Mouse (Mus musculus) lung, embryonic 16.5 days (tissue): ENCODE data around the gene Cdyl. TPM values are rescaled to one million over a fixed set of nuclear protein-coding genes. Genes with fewer than 3 reads are reported as not detected.

Experiments
- ATAC-seq: fragments of 200-750 bp; cut with Nextera tagmentation; 2 replicates; pipeline ENCODE4 v1.8.0; 2017; ENCODE audit warnings: low read depth, mild to moderate bottlenecking, moderate library complexity
- H3K27ac ChIP-seq: fragments of 300-500 bp; sonication (generic); 2 replicates; pipeline ENCODE4 v1.5.1; 2014; ENCODE audit warnings: mild to moderate bottlenecking, control low read depth, low read length
- H3K27me3 ChIP-seq: fragments of 300-500 bp; sonication (generic); 2 replicates; pipeline ENCODE4 v1.6.1; 2014; ENCODE audit warnings: low read depth, low read length, mixed read lengths; ENCODE audit not compliant: control insufficient read depth, insufficient read depth
- H3K36me3 ChIP-seq: fragments of 300-500 bp; sonication (generic); 2 replicates; pipeline ENCODE4 v1.6.1; 2014; ENCODE audit warnings: low read length; ENCODE audit not compliant: control insufficient read depth, insufficient read depth
- H3K4me1 ChIP-seq: fragments of 300-500 bp; sonication (generic); replicated peaks from 2 replicates; pipeline ENCODE4 v1.6.1; 2014; ENCODE audit warnings: low read length, mixed read lengths; ENCODE audit not compliant: control insufficient read depth, insufficient read depth
- H3K4me2 ChIP-seq: fragments of 300-500 bp; sonication (generic); 2 replicates; pipeline ENCODE4 v1.6.1; 2014; ENCODE audit warnings: low read depth, low read length, control low read depth
- H3K4me3 ChIP-seq: fragments of 300-500 bp; sonication (generic); 2 replicates; pipeline ENCODE4 v1.5.1; 2014; ENCODE audit warnings: mild to moderate bottlenecking, low read length, control low read depth
- H3K9ac ChIP-seq: fragments of 300-500 bp; sonication (generic); 2 replicates; pipeline ENCODE4 v1.6.1; 2014; ENCODE audit warnings: low read length, control low read depth
- H3K9me3 ChIP-seq: fragments of 300-500 bp; sonication (generic); 2 replicates; pipeline ENCODE4 v1.6.1; 2016; ENCODE audit warnings: low read length; ENCODE audit not compliant: control insufficient read depth
- WGBS: fragments of 180-500 bp; shearing (Covaris S2); extraction: QIAGEN DNeasy Blood & Tissue Kit; methylation state at CpG from one replicate; pipeline ENCODE4 v1.1.7; 2014; 5-methylcytosine and 5-hydroxymethylcytosine counted together
- polyA plus RNA-seq: library from polyadenylated mRNA; unstranded; fragments of >200 nt; fragmentation: Nextera tagmentation; extraction: Ambion mirVana; gene quantifications from 2 replicates; pipeline ENCODE4 v1.2.1, GENCODE M21; 2015

Gene Cdyl
- polyA plus RNA-seq, 1 experiment from 2014 or later: 7.4 TPM

DNA sequence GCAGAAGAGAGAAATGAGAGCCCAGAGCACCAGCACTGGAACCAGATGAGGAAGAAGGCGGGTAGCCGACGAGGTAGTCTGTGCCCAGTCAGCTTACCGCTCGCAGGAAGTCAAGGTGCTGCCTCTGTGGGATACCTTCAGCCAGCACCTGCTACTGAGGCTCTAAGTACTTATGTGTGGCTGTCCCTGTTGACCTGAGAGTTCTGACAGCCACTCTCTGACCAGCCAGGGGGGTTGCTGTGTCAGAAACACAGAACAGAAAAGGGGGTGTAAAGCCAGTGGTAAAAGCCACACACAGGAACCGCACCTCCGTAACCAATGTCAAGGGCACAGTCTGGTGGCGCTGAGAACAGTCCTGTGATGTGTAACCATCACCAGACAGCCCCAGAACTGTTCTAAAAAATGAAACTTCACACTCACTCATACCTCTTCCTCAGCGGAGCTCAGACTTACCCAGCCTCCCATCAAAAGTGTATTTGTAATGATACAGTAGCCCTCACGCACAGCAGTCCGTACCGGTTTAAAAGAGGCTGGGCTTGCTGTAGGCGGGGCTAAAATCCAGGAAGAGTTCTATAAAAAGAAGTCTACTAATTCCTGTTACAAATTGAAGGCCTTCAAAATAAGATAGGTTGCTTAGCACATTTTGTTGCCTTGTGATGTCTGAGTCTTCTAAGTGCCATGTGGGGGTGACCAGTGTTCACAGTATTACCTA, 138.3 kb downstream of the Cdyl start:
- H3K9me3 ChIP-seq: no peaks in the 10 kb centered on the region
- no peaks in the 10 kb centered on the region for H3K36me3 ChIP-seq
- peaks cover 3% of the 10 kb centered on the region for H3K4me1 ChIP-seq
- no peak for ATAC-seq
- no peak overlapping the region for H3K4me2 ChIP-seq
- H3K27ac ChIP-seq: no peak overlapping the region
- no peak overlapping the region for H3K9ac ChIP-seq
- WGBS: 77% methylated on average over 13 of the region's 13 CpGs
- no peaks in the 10 kb centered on the region for H3K27me3 ChIP-seq
- no peak overlapping the region for H3K4me3 ChIP-seq

DNA sequence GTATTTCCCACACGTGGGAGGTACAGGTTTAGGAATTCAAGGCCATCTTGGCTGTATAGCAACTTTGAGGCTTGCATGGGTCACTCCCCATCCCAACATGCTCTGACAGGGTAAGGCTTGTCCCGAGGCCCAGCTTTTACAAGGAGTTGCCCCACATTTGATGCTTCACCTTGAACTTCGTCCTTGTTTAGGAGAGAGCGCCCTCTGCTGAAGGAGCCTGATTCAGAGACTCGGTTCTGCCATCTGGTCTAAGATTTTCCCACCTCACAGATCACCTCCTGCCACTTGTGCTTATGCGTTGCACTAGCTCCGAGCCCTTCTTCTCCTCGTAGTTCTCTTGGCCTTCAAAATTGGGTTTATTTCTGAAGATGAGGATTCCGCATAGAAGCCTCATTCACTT, 139.0 kb downstream of the Cdyl start:
- H3K9me3 ChIP-seq: no peaks in the 10 kb centered on the region
- H3K27ac ChIP-seq: no peak overlapping the region
- no peak overlapping the region for H3K4me3 ChIP-seq
- no peak overlapping the region for H3K4me2 ChIP-seq
- peaks cover 3% of the 10 kb centered on the region for H3K4me1 ChIP-seq
- ATAC-seq: 0 out of 2 replicates have a peak, but pooled peaks have one; percentile 26
- WGBS: 48% methylated on average over 9 of the region's 9 CpGs
- no peaks in the 10 kb centered on the region for H3K27me3 ChIP-seq
- H3K9ac ChIP-seq: no peak overlapping the region
- H3K36me3 ChIP-seq: no peaks in the 10 kb centered on the region

DNA sequence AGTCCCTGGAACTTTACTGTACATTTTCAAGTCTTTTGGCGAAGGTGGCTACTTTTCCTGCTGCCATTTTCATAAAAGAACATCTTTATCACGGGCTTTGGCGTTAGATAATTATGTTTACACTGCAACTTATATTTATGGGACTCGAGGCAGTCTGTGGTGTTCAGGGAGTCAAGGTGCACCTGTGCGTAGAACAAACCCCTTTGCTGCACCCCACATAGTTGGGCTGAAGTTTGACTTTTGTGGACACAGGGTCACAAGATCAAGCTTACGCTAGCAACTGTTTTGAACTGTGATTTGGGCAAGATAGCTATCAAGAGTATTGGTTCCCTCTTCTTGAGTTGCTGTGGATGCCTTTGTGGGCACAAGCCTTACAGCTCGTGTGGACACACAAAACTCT, 140.6 kb downstream of the Cdyl start:
- H3K4me2 ChIP-seq: no peak overlapping the region
- WGBS: 66% methylated on average over 7 of the region's 7 CpGs
- peaks cover 3% of the 10 kb centered on the region for H3K4me1 ChIP-seq
- no peaks in the 10 kb centered on the region for H3K36me3 ChIP-seq
- no peak for ATAC-seq
- H3K9me3 ChIP-seq: no peaks in the 10 kb centered on the region
- H3K27ac ChIP-seq: no peak overlapping the region
- H3K9ac ChIP-seq: no peak overlapping the region
- no peaks in the 10 kb centered on the region for H3K27me3 ChIP-seq
- H3K4me3 ChIP-seq: no peak overlapping the region

DNA sequence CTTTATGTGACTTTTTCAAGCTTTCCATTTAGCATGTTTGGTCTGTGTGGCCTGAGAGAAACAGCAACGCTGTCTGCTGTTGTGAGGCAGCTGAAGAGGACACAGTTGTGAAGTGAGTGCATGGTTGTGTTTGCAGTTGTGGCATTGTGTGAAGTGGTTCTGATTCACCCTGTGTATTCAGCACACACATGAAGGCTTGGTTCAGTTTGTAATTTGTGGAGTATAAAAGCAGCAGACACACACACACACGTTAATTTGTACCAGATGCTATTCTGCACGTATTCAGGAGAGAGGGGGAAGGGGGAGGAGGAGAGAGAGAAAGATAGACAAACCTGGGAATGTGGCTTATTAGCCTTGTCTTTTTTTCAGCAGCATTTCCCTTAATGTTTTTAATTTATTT, 146.1 kb downstream of the Cdyl start:
- H3K27ac ChIP-seq: no peak overlapping the region
- no peaks in the 10 kb centered on the region for H3K27me3 ChIP-seq
- H3K4me2 ChIP-seq: no peak overlapping the region
- H3K36me3 ChIP-seq: no peaks in the 10 kb centered on the region
- no peaks in the 10 kb centered on the region for H3K9me3 ChIP-seq
- no peaks in the 10 kb centered on the region for H3K4me1 ChIP-seq
- WGBS: 51% methylated on average over 3 of the region's 3 CpGs
- H3K9ac ChIP-seq: no peak overlapping the region
- ATAC-seq: no peak
- H3K4me3 ChIP-seq: no peak overlapping the region

DNA sequence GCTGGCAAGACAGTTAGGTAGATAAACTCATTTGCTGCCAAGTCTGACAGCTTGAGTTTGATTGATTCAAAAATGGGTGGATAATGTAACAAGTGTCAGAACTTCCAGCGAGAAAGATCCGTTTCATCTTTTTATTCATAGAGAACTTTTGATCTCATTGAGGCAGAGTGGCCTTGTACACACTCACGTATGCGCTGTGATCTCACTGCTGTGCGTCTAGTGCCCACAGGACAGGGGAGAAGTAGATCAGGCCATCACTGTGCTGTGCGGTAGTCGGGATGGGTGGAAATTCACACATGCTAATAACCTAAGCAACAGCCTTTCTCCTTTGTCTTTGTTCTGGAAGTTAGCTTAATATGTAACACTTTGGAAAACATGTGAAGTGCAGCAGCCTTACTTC, 146.5 kb downstream of the Cdyl start:
- Histone ChIP-seq H3K4me2 (no peak overlapping the region), H3K4me3 (no peak overlapping the region), H3K36me3 (no peaks in the 10 kb centered on the region), H3K9ac (no peak overlapping the region), H3K9me3 (no peaks in the 10 kb centered on the region), H3K27me3 (no peaks in the 10 kb centered on the region), H3K27ac (no peak overlapping the region), H3K4me1 (no peaks in the 10 kb centered on the region)
- 75% methylated on average over 7 of the region's 7 CpGs for WGBS
- no peak for ATAC-seq

DNA sequence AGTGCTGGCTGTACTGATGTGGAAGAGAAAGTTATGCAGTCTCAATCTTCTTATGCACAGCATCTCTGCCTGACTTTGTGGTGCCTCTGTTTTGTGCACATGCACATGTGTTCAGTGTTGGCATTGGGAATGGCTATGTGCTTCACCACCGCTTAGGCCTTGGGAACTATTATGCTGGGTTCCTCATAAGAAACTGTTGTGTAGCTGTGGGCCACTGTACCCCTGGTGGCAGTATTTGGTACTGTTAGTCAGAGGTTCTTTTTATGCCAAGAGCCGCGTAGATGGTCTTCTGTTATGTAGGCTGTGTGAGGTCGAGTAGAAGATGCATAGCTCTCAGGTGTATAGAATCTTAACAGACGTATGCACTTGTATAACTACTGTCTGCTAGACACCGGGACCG, 147.4 kb downstream of the Cdyl start:
- Histone ChIP-seq H3K36me3 (no peaks in the 10 kb centered on the region), H3K9ac (no peak overlapping the region), H3K27me3 (no peaks in the 10 kb centered on the region), H3K9me3 (no peaks in the 10 kb centered on the region), H3K4me3 (no peak overlapping the region), H3K4me2 (no peak overlapping the region), H3K4me1 (peaks cover 7% of the 10 kb centered on the region; the same call in 1 of the 2 replicates), H3K27ac (no peak overlapping the region)
- 92% methylated on average over 7 of the region's 7 CpGs for WGBS
- ATAC-seq: no peak

DNA sequence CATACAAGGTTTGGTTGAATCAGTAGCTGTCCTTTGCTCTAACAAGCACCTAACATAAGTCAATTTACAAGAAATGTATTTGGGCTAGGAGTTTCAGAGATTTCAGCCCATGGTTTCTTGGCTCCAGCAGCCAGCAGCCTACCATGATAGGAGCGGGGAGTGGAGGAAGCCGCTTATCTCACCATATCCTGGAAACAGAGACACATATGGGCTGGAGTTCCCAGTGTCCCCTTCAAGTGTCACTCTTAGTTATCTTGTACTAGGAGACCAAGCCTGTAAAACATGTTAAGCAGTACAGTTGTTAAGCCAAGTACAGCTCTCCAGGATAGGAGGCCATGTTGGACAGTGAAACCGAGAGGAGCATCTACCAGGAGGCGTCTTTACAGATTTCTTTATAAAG, 147.9 kb downstream of the Cdyl start:
- ATAC-seq: no peak
- Histone ChIP-seq H3K27ac (no peak overlapping the region), H3K4me3 (no peak overlapping the region), H3K27me3 (no peaks in the 10 kb centered on the region), H3K36me3 (no peaks in the 10 kb centered on the region), H3K4me2 (no peak overlapping the region), H3K9ac (no peak overlapping the region), H3K4me1 (peaks cover 9% of the 10 kb centered on the region; the same call in 1 of the 2 replicates), H3K9me3 (no peaks in the 10 kb centered on the region)
- 87% methylated on average over 4 of the region's 4 CpGs for WGBS

DNA sequence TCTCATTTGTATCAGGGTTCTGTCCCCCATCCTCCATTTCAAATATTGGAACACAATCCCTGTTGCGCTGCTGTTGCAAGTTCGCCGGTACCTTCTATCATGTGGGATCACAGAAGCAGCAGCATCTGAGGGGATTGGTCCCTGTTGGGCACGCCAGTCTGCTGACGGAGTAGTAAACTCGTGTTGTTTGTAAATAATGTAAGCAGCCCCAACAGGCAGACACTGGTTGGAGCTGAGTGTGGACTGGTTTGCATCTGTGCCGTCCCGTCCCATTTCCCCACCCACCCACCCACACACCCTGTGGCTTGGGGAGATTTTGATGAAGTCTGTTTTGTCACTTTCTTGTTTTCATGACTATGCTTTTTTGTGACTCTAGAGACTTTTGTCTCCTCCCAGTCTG, 148.3 kb downstream of the Cdyl start:
- H3K4me2 ChIP-seq: no peak overlapping the region
- H3K27me3 ChIP-seq: no peaks in the 10 kb centered on the region
- no peaks in the 10 kb centered on the region for H3K9me3 ChIP-seq
- no peak overlapping the region for H3K4me3 ChIP-seq
- ATAC-seq: no peak
- H3K9ac ChIP-seq: no peak overlapping the region
- 90% methylated on average over 8 of the region's 8 CpGs for WGBS
- no peaks in the 10 kb centered on the region for H3K36me3 ChIP-seq
- no peak overlapping the region for H3K27ac ChIP-seq
- H3K4me1 ChIP-seq: peaks cover 9% of the 10 kb centered on the region; the same call in 1 of the 2 replicates

DNA sequence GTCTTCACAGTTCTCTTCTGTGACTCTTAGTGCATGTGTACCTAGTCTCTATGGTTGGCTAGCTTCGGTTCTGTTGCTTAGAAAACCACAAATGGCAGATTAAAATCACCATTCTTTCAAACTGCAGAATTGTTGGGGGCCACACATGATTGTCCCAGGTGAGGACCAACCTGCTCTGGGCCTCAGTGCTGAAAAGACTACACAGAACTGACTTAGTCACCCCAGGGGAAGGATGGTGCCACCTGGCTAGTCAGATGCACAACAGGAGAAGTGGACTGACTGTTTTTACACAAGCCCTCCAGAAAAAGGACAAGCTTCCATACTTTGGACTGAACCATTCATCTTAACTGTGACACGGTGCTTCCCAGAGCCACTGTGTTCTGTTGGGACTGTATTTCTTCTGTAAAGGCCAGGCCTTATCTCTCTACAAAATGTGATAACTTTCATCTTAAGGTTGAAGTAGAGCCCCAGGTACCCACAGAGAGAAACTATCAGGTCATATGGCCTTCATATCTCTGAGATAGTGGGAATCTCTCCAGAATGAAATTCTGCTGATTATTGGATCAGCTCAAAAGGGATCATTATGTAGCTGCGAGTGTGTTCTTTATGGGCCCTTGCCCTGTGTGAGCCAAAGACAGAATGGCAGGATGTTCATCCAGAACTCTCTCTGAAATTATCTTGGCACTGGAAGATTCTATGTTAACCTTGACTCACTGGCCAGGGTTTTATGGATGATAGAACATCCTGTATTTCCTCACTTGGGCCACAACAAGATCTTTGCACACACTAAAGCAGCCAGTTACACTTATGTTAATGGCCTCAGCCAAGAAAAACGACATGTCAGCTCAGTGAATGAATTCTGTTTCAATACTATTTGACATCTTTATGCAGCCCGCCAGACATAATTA, 149.9 kb downstream of the Cdyl start:
- Histone ChIP-seq H3K4me3 (no peak overlapping the region), H3K4me1 (peaks cover 9% of the 10 kb centered on the region; the same call in 1 of the 2 replicates), H3K4me2 (no peak overlapping the region), H3K9ac (no peak overlapping the region), H3K27ac (no peak overlapping the region), H3K9me3 (no peaks in the 10 kb centered on the region), H3K27me3 (no peaks in the 10 kb centered on the region), H3K36me3 (no peaks in the 10 kb centered on the region)
- ATAC-seq: no peak
- 75% methylated on average over 5 of the region's 5 CpGs for WGBS
